Mouse (Mus musculus): ENCODE measurements around the gene Tgfbr1.
A peak's percentile ranks its signal among the peaks of the same experiment; 100 is the strongest.
"Not testable (repeated sequence)": the region's sequence is repeated elsewhere in the genome, so short reads cannot be mapped to it uniquely, and the experiment has no call there.

Tgfbr1 gene

GRCm38 (mm10) chr4:47347022-47347421 is 6.0 kb upstream of the Tgfbr1 start:
- no peak for DNase-seq (ENCODE audit: low spot score in 2 of 2)

GRCm38 (mm10) chr4:47349759-47350158 is 3.3 kb upstream of the Tgfbr1 start:
- no peak for DNase-seq (ENCODE audit: low spot score in 2 of 2)

- peak in 1 of 2 experiments; percentile 43 for DNase-seq (ENCODE audit: low spot score in 2 of 2)
Measured at GRCm38 (mm10) chr4:47351386-47352049, 1.5 kb upstream of the Tgfbr1 start.

- DNase-seq (ENCODE audit: low spot score in 2 of 2): no peak
Measured at GRCm38 (mm10) chr4:47352061-47352661, 861 bp upstream of the Tgfbr1 start.

GRCm38 (mm10) chr4:47353416-47354111 is 542 bp downstream of the Tgfbr1 start:
- DNase-seq (ENCODE audit: low spot score in 2 of 2): peak; percentile 43 to 48

GRCm38 (mm10) chr4:47354304-47354703 is 1.3 kb downstream of the Tgfbr1 start:
- no peak for DNase-seq (ENCODE audit: low spot score in 2 of 2)

- DNase-seq (ENCODE audit: low spot score in 2 of 2): no peak
Measured at GRCm38 (mm10) chr4:47362662-47363061, 9.6 kb downstream of the Tgfbr1 start.

- no peak for DNase-seq (ENCODE audit: low spot score in 2 of 2)
Measured at GRCm38 (mm10) chr4:47363134-47363533, 10.1 kb downstream of the Tgfbr1 start.

- DNase-seq (ENCODE audit: low spot score in 2 of 2): no peak
Measured at GRCm38 (mm10) chr4:47368717-47369116, 15.7 kb downstream of the Tgfbr1 start.

- DNase-seq (ENCODE audit: low spot score in 2 of 2): no peak
Measured at GRCm38 (mm10) chr4:47378716-47379115, 25.7 kb downstream of the Tgfbr1 start.

GRCm38 (mm10) chr4:47382426-47382825 is 29.4 kb downstream of the Tgfbr1 start:
- DNase-seq (ENCODE audit: low spot score in 2 of 2): no peak

- not testable (repeated sequence) for DNase-seq (ENCODE audit: low spot score in 2 of 2)
Measured at GRCm38 (mm10) chr4:47391926-47392325, 38.9 kb downstream of the Tgfbr1 start.

- no peak for DNase-seq (ENCODE audit: low spot score in 2 of 2)
Measured at GRCm38 (mm10) chr4:47396251-47396650, 43.2 kb downstream of the Tgfbr1 start.

GRCm38 (mm10) chr4:47397951-47398687 is 45.1 kb downstream of the Tgfbr1 start:
- no peak for DNase-seq (ENCODE audit: low spot score in 2 of 2)

- DNase-seq (ENCODE audit: low spot score in 2 of 2): peak in 1 of 2 experiments; percentile 15
Measured at GRCm38 (mm10) chr4:47399824-47400223, 46.8 kb downstream of the Tgfbr1 start.

GRCm38 (mm10) chr4:47400314-47400713 is 47.3 kb downstream of the Tgfbr1 start:
- no peak for DNase-seq (ENCODE audit: low spot score in 2 of 2)

GRCm38 (mm10) chr4:47402200-47402599 is 49.2 kb downstream of the Tgfbr1 start:
- no peak for DNase-seq (ENCODE audit: low spot score in 2 of 2)

- DNase-seq (ENCODE audit: low spot score in 2 of 2): no peak
Measured at GRCm38 (mm10) chr4:47404536-47404935, 51.5 kb downstream of the Tgfbr1 start.

GRCm38 (mm10) chr4:47407161-47407560 is 54.1 kb downstream of the Tgfbr1 start:
- DNase-seq (ENCODE audit: low spot score in 2 of 2): no peak

- DNase-seq (ENCODE audit: low spot score in 2 of 2): no peak
Measured at GRCm38 (mm10) chr4:47417871-47418270, 64.8 kb downstream of the Tgfbr1 start.

GRCm38 (mm10) chr4:47419268-47419973 is 66.4 kb downstream of the Tgfbr1 start:
- no peak for DNase-seq (ENCODE audit: low spot score in 2 of 2)

GRCm38 (mm10) chr4:47420191-47420590 is 67.2 kb downstream of the Tgfbr1 start:
- DNase-seq (ENCODE audit: low spot score in 2 of 2): no peak
